Mouse (Mus musculus) kidney, embryonic 16.5 days (tissue): ENCODE measurements around the gene Casz1. TPM values are rescaled to one million over a fixed set of nuclear protein-coding genes. Genes with fewer than 3 reads are reported as not detected.
A peak's percentile ranks its signal among the peaks of the same experiment; 100 is the strongest.

Source experiments
- ATAC-seq: fragments of 200-750 bp; cut with Nextera tagmentation; 2 replicates; pipeline ENCODE4 v1.8.0; 2017; ENCODE audit warnings: moderate TSS enrichment; ENCODE audit not compliant: low FRiP score, low TSS enrichment
- H3K27ac ChIP-seq: fragments of 300-500 bp; sonication (generic); 2 replicates; pipeline ENCODE4 v1.5.1; 2014; ENCODE audit warnings: low read length
- H3K27me3 ChIP-seq: fragments of 300-500 bp; sonication (generic); 2 replicates; pipeline ENCODE4 v1.6.1; 2014; ENCODE audit warnings: low read length, control low read depth, mixed read lengths; ENCODE audit not compliant: insufficient read depth
- H3K36me3 ChIP-seq: fragments of 300-500 bp; sonication (generic); 2 replicates; pipeline ENCODE4 v1.6.1; 2014; ENCODE audit warnings: low read length, control low read depth, mixed read lengths; ENCODE audit not compliant: insufficient read depth
- H3K4me1 ChIP-seq: fragments of 300-500 bp; sonication (generic); 2 replicates; pipeline ENCODE4 v1.6.1; 2014; ENCODE audit warnings: low read length, control low read depth, mixed read lengths; ENCODE audit not compliant: insufficient read depth
- H3K4me2 ChIP-seq: fragments of 300-500 bp; sonication (generic); replicated peaks from 2 replicates; pipeline ENCODE4 v1.6.1; 2014; ENCODE audit warnings: low read depth, low read length
- H3K4me3 ChIP-seq: fragments of 300-500 bp; sonication (generic); 2 replicates; pipeline ENCODE4 v1.5.1; 2014; ENCODE audit warnings: mild to moderate bottlenecking, low read length
- H3K9ac ChIP-seq: fragments of 300-500 bp; sonication (generic); replicated peaks from 2 replicates; pipeline ENCODE4 v1.6.1; 2014; ENCODE audit warnings: low read length
- H3K9me3 ChIP-seq: fragments of 300-500 bp; sonication (generic); 2 replicates; pipeline ENCODE4 v1.6.1; 2016; ENCODE audit warnings: low read length, control low read depth
- WGBS: fragments of 180-500 bp; shearing (Covaris S2); extraction: QIAGEN DNeasy Blood & Tissue Kit; methylation state at CpG from one replicate; pipeline ENCODE4 v1.1.7; 2014; 5-methylcytosine and 5-hydroxymethylcytosine counted together
- polyA plus RNA-seq: library from polyadenylated mRNA; unstranded; fragments of >200 nt; fragmentation: Nextera tagmentation; extraction: Ambion mirVana; gene quantifications from 2 replicates; pipeline ENCODE4 v1.2.1, GENCODE M21; 2015

The Casz1 gene
- polyA plus RNA-seq, 1 experiment from 2014 or later = 5.4 TPM

- Histone ChIP-seq H3K9ac (no peak overlapping the region; the same call in 1 of the 2 replicates), H3K27ac (peak overlapping the region; percentile 58; the same call in 1 of the 2 replicates), H3K36me3 (peaks cover 22% of the 10 kb centered on the region; the same call in 1 of the 2 replicates), H3K4me3 (no peak overlapping the region), H3K27me3 (no peaks in the 10 kb centered on the region), H3K4me2 (no peak overlapping the region), H3K4me1 (peaks cover 25% of the 10 kb centered on the region), H3K9me3 (no peaks in the 10 kb centered on the region)
- 70% methylated on average over 10 of the region's 10 CpGs for WGBS
- ATAC-seq = no peak
These were observed 160.5 kb downstream of the Casz1 start for GRCm38 (mm10) chr4:148964541-148965310.

- no peak overlapping the region for H3K4me2 ChIP-seq
- 69% methylated on average over 5 of the region's 5 CpGs for WGBS
- no peak overlapping the region for H3K9ac ChIP-seq
- ATAC-seq = no peak
- no peak overlapping the region for H3K4me3 ChIP-seq
- peaks cover 33% of the 10 kb centered on the region for H3K4me1 ChIP-seq
- H3K27ac ChIP-seq = no peak overlapping the region
- no peaks in the 10 kb centered on the region for H3K27me3 ChIP-seq
- H3K9me3 ChIP-seq = no peaks in the 10 kb centered on the region
- peaks cover 14% of the 10 kb centered on the region; the same call in 1 of the 2 replicates for H3K36me3 ChIP-seq
These were observed 161.9 kb downstream of the Casz1 start for GRCm38 (mm10) chr4:148966132-148966531.

- WGBS = 57% methylated on average over 5 of the region's 5 CpGs
- H3K4me2 ChIP-seq = no peak overlapping the region
- no peak overlapping the region for H3K4me3 ChIP-seq
- H3K4me1 ChIP-seq = peaks cover 58% of the 10 kb centered on the region
- H3K36me3 ChIP-seq = no peaks in the 10 kb centered on the region
- H3K9ac ChIP-seq = no peak overlapping the region
- H3K9me3 ChIP-seq = no peaks in the 10 kb centered on the region
- no peak overlapping the region for H3K27ac ChIP-seq
- ATAC-seq = no peak
- H3K27me3 ChIP-seq = no peaks in the 10 kb centered on the region
These were observed 164.6 kb downstream of the Casz1 start for GRCm38 (mm10) chr4:148968859-148969258.

GRCm38 (mm10) chr4:148969610-148970009, 165.4 kb downstream of the Casz1 start:
- Histone ChIP-seq H3K4me2 (no peak overlapping the region), H3K9me3 (no peaks in the 10 kb centered on the region), H3K27me3 (no peaks in the 10 kb centered on the region), H3K27ac (0 out of 2 replicates have a peak overlapping the region, but pooled peaks have one; percentile 29), H3K36me3 (no peaks in the 10 kb centered on the region), H3K4me1 (peaks cover 60% of the 10 kb centered on the region), H3K9ac (no peak overlapping the region), H3K4me3 (no peak overlapping the region)
- no peak for ATAC-seq
- WGBS = 49% methylated on average over 5 of the region's 5 CpGs

- Histone ChIP-seq H3K27ac (peak overlapping the region; percentile 59; the same call in 1 of the 2 replicates), H3K9me3 (no peaks in the 10 kb centered on the region)
- 72% methylated on average over 4 of the region's 4 CpGs for WGBS
These were observed 166.5 kb downstream of the Casz1 start for GRCm38 (mm10) chr4:148970742-148971141.

GRCm38 (mm10) chr4:148971613-148972242, 167.5 kb downstream of the Casz1 start:
- peak overlapping the region; percentile 44; the same call in 1 of the 2 replicates for H3K27ac ChIP-seq
- H3K27me3 ChIP-seq = no peaks in the 10 kb centered on the region
- H3K4me3 ChIP-seq = no peak overlapping the region
- H3K4me2 ChIP-seq = no peak overlapping the region
- ATAC-seq = no peak
- H3K9me3 ChIP-seq = no peaks in the 10 kb centered on the region
- peaks cover 50% of the 10 kb centered on the region for H3K4me1 ChIP-seq
- H3K36me3 ChIP-seq = no peaks in the 10 kb centered on the region
- peak overlapping the region; percentile 13; the same call in 1 of the 2 replicates for H3K9ac ChIP-seq
- 48% methylated on average over 3 of the region's 3 CpGs for whole genome bisulfite sequencing

More at GRCm38 (mm10) chr4:148970742-148971141, 166.5 kb downstream of the Casz1 start:
- Histone ChIP-seq H3K27me3 (no peaks in the 10 kb centered on the region), H3K4me1 (peaks cover 57% of the 10 kb centered on the region), H3K4me2 (no peak overlapping the region), H3K4me3 (no peak overlapping the region), H3K9ac (no peak overlapping the region), H3K36me3 (no peaks in the 10 kb centered on the region)
- ATAC-seq = 0 out of 2 replicates have a peak, but pooled peaks have one; percentile 10

- Histone ChIP-seq H3K4me3 (no peak overlapping the region), H3K4me1 (peaks cover 48% of the 10 kb centered on the region)
These were observed 168.5 kb downstream of the Casz1 start for GRCm38 (mm10) chr4:148972707-148973106.

GRCm38 (mm10) chr4:148973387-148973786, 169.2 kb downstream of the Casz1 start:
- Histone ChIP-seq H3K27ac (peak overlapping the region; percentile 9; the same call in 1 of the 2 replicates), H3K4me2 (no peak overlapping the region), H3K9me3 (no peaks in the 10 kb centered on the region), H3K9ac (no peak overlapping the region), H3K36me3 (no peaks in the 10 kb centered on the region), H3K27me3 (no peaks in the 10 kb centered on the region), H3K4me3 (no peak overlapping the region), H3K4me1 (peaks cover 51% of the 10 kb centered on the region)
- no peak for ATAC-seq
- 73% methylated on average over 14 of the region's 14 CpGs for WGBS

More at GRCm38 (mm10) chr4:148972707-148973106, 168.5 kb downstream of the Casz1 start:
- H3K9ac ChIP-seq = no peak overlapping the region
- H3K27me3 ChIP-seq = no peaks in the 10 kb centered on the region
- 57% methylated on average over 14 of the region's 14 CpGs for WGBS
- no peaks in the 10 kb centered on the region for H3K36me3 ChIP-seq
- H3K27ac ChIP-seq = 0 out of 2 replicates have a peak overlapping the region, but pooled peaks have one; percentile 9
- H3K9me3 ChIP-seq = no peaks in the 10 kb centered on the region
- 0 out of 2 replicates have a peak, but pooled peaks have one; percentile 28 for ATAC-seq
- H3K4me2 ChIP-seq = no peak overlapping the region

GRCm38 (mm10) chr4:148974833-148975232, 170.6 kb downstream of the Casz1 start:
- ATAC-seq = no peak
- Histone ChIP-seq H3K4me1 (peaks cover 47% of the 10 kb centered on the region), H3K27ac (no peak overlapping the region), H3K4me2 (no peak overlapping the region), H3K9ac (no peak overlapping the region; the same call in 1 of the 2 replicates), H3K9me3 (no peaks in the 10 kb centered on the region), H3K27me3 (no peaks in the 10 kb centered on the region), H3K36me3 (no peaks in the 10 kb centered on the region), H3K4me3 (no peak overlapping the region)
- whole genome bisulfite sequencing = 69% methylated on average over 7 of the region's 7 CpGs
